Mouse (Mus musculus) forebrain, embryonic 16.5 days (tissue): Measurements from ENCODE around the gene Scrg1. TPM values are rescaled to one million over a fixed set of nuclear protein-coding genes. Genes with fewer than 3 reads are reported as not detected.

Experiments used
- ATAC-seq: fragments of 200-750 bp; cut with Nextera tagmentation; 2 replicates; pipeline ENCODE4 v1.8.0; 2017; ENCODE audit warnings: mild to moderate bottlenecking, moderate library complexity
- H3K27ac ChIP-seq: fragments of 300-500 bp; sonication (generic); 2 replicates; pipeline ENCODE4 v1.5.1; 2014; ENCODE audit warnings: low read length, control low read depth
- H3K27me3 ChIP-seq: fragments of 300-500 bp; sonication (generic); replicated peaks from 2 replicates; pipeline ENCODE4 v1.6.1; 2014; ENCODE audit warnings: low read length; ENCODE audit not compliant: control insufficient read depth, insufficient read depth
- H3K36me3 ChIP-seq: fragments of 300-500 bp; sonication (generic); 2 replicates; pipeline ENCODE4 v1.6.1; 2014; ENCODE audit not compliant: control insufficient read depth, insufficient read depth
- H3K4me1 ChIP-seq: fragments of 300-500 bp; sonication (generic); replicated peaks from 2 replicates; pipeline ENCODE4 v1.6.1; 2014; ENCODE audit warnings: low read length; ENCODE audit not compliant: control insufficient read depth, insufficient read depth
- H3K4me2 ChIP-seq: fragments of 300-500 bp; sonication (generic); 2 replicates; pipeline ENCODE4 v1.6.1; 2014; ENCODE audit warnings: mild to moderate bottlenecking, low read length, control low read depth
- H3K4me3 ChIP-seq: fragments of 300-500 bp; sonication (generic); replicated peaks from 2 replicates; pipeline ENCODE4 v1.5.1; 2014; ENCODE audit warnings: mild to moderate bottlenecking, low read length, control low read depth
- H3K9ac ChIP-seq: fragments of 300-500 bp; sonication (generic); replicated peaks from 2 replicates; pipeline ENCODE4 v1.6.1; 2014; ENCODE audit warnings: low read depth, low read length, control low read depth
- H3K9me3 ChIP-seq: fragments of 300-500 bp; sonication (generic); 2 replicates; pipeline ENCODE4 v1.6.1; 2016; ENCODE audit warnings: low read length; ENCODE audit not compliant: control insufficient read depth
- WGBS: fragments of 180-500 bp; shearing (Covaris S2); extraction: QIAGEN DNeasy Blood & Tissue Kit; methylation state at CpG from one replicate; pipeline ENCODE4 v1.1.7; 2014; 5-methylcytosine and 5-hydroxymethylcytosine counted together
- polyA plus RNA-seq: library from polyadenylated mRNA; unstranded; fragments of >200 nt; fragmentation: Nextera tagmentation; extraction: Ambion mirVana; gene quantifications from 2 replicates; pipeline ENCODE4 v1.2.1, GENCODE M21; 2015

Scrg1 gene
- polyA plus RNA-seq, 1 experiment from 2014 or later: 14.7 TPM

DNA sequence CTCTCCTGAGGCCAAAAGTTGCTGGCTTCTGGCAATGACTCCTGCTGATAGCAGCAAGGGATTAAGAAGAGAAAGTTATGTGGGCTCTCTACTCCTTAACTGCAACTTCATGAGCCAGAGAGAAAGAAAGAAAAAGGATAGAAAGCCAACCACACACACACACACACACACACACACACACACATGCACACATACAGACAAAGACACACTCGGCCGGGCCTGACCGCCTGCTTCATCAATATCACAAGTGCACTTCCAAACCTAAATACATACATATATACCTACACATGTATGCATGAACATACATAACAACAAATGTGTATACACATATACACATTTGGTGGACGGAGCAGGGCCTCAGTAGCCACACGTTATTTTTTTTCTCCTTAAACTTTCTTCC, 15.1 kb downstream of the Scrg1 start:
- no peak overlapping the region for H3K27ac ChIP-seq
- no peak for ATAC-seq
- WGBS: 87% methylated on average over 5 of the region's 5 CpGs

DNA sequence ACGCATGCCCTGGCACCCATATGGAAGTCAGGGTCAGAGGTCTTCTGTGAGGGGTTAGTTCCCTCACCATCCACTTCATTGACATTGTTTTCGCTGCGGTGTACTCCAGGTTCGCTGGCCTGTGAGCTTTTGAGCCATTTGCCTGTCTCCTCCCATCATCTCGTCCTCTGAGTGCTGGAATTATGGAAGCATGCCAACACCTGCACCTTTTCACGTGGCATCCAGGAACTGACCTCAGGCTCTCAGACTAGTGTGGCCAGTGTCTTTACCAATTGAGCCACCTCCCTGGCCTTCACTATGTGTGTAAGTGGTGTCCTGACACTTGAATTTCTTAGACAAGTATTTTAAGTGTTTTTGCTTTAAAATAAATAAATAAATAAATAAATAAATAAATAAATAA, 18.0 kb downstream of the Scrg1 start:
- WGBS: 72% methylated on average over 6 of the region's 6 CpGs
- no peak for ATAC-seq
- no peak overlapping the region for H3K9ac ChIP-seq
- H3K4me3 ChIP-seq: no peak overlapping the region
- H3K36me3 ChIP-seq: no peaks in the 10 kb centered on the region
- no peaks in the 10 kb centered on the region for H3K9me3 ChIP-seq
- H3K4me1 ChIP-seq: no peaks in the 10 kb centered on the region
- no peak overlapping the region for H3K27ac ChIP-seq
- H3K27me3 ChIP-seq: no peaks in the 10 kb centered on the region
- H3K4me2 ChIP-seq: no peak overlapping the region

More for the DNA sequence above, 15.1 kb downstream of the Scrg1 start:
- Histone ChIP-seq H3K4me1 (no peaks in the 10 kb centered on the region), H3K36me3 (no peaks in the 10 kb centered on the region), H3K4me2 (no peak overlapping the region), H3K9me3 (no peaks in the 10 kb centered on the region), H3K4me3 (no peak overlapping the region), H3K27me3 (no peaks in the 10 kb centered on the region), H3K9ac (no peak overlapping the region)

DNA sequence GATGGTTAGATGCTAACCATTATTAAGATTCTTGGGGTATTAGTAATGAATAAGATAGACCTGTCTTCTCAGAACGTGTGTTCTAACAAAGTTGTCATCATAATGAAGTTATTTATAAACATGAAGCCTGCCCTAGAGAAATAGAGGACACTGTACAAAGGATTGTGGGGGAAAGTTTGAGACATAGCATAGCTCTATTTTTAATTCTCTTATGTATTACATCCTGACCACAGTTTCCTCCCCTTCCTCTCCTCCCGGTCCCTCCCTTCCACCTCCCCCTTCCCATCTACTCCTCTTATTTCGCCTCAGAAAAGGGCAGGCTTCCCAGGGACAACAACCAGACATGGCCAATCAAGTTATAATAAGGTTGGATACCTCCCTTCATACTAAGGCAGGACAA, 22.7 kb downstream of the Scrg1 start:
- WGBS: 67% methylated on average over 3 of the region's 3 CpGs
- no peak for ATAC-seq
- H3K27ac ChIP-seq: no peak overlapping the region
- H3K27me3 ChIP-seq: no peaks in the 10 kb centered on the region
- no peak overlapping the region for H3K4me2 ChIP-seq
- no peak overlapping the region for H3K9ac ChIP-seq
- H3K4me3 ChIP-seq: no peak overlapping the region
- H3K4me1 ChIP-seq: no peaks in the 10 kb centered on the region
- H3K9me3 ChIP-seq: no peaks in the 10 kb centered on the region
- H3K36me3 ChIP-seq: peaks cover 12% of the 10 kb centered on the region

DNA sequence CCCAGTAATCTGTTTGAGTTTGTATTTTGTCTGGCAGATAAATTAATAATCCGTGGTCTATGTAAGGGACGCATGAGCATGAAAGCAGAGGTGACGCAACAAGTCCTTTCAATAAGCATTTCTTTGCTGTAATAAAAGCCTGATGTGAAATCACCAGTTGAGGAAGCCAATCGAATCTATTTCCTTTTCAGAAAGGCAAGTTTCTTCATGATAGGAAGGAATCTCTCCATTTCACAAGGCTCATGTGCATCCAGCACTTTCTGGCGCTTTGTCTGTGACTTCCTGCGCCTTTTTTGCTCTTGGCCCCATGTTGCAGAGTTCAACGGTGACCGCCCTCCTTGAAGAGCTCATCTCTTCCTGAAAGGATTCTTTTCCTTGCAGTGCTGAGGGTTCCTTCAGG, 24.0 kb downstream of the Scrg1 start:
- H3K9ac ChIP-seq: no peak overlapping the region
- no peaks in the 10 kb centered on the region for H3K27me3 ChIP-seq
- no peaks in the 10 kb centered on the region for H3K4me1 ChIP-seq
- H3K4me2 ChIP-seq: no peak overlapping the region
- no peak overlapping the region for H3K4me3 ChIP-seq
- H3K27ac ChIP-seq: no peak overlapping the region
- no peak for ATAC-seq
- peaks cover 12% of the 10 kb centered on the region for H3K36me3 ChIP-seq
- 97% methylated on average over 8 of the region's 8 CpGs for WGBS
- no peaks in the 10 kb centered on the region for H3K9me3 ChIP-seq

DNA sequence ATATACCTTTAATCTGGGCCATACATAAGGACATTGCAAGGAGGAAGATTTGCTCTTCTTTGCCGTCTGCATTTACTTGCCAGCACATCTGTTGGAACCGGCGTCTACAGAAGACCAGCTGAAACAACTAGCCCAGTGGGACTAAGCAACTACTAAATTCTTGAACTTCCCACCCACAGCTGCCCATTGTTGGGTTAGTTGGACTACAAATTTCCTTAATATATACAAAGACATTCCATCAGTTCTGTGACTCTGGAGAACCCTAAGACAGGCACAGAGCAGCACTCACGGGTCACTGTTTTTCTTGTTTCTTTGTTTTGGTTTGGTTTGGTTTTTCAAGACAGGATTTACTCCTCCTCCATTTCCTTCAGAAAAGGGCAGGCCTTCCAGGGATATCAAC, 24.9 kb downstream of the Scrg1 start:
- H3K27ac ChIP-seq: no peak overlapping the region
- WGBS: 89% methylated on average over 4 of the region's 4 CpGs
- no peaks in the 10 kb centered on the region for H3K9me3 ChIP-seq
- no peaks in the 10 kb centered on the region for H3K27me3 ChIP-seq
- no peak overlapping the region for H3K4me3 ChIP-seq
- H3K36me3 ChIP-seq: peaks cover 12% of the 10 kb centered on the region
- ATAC-seq: no peak
- H3K4me1 ChIP-seq: peaks cover 4% of the 10 kb centered on the region
- H3K4me2 ChIP-seq: no peak overlapping the region
- H3K9ac ChIP-seq: no peak overlapping the region

DNA sequence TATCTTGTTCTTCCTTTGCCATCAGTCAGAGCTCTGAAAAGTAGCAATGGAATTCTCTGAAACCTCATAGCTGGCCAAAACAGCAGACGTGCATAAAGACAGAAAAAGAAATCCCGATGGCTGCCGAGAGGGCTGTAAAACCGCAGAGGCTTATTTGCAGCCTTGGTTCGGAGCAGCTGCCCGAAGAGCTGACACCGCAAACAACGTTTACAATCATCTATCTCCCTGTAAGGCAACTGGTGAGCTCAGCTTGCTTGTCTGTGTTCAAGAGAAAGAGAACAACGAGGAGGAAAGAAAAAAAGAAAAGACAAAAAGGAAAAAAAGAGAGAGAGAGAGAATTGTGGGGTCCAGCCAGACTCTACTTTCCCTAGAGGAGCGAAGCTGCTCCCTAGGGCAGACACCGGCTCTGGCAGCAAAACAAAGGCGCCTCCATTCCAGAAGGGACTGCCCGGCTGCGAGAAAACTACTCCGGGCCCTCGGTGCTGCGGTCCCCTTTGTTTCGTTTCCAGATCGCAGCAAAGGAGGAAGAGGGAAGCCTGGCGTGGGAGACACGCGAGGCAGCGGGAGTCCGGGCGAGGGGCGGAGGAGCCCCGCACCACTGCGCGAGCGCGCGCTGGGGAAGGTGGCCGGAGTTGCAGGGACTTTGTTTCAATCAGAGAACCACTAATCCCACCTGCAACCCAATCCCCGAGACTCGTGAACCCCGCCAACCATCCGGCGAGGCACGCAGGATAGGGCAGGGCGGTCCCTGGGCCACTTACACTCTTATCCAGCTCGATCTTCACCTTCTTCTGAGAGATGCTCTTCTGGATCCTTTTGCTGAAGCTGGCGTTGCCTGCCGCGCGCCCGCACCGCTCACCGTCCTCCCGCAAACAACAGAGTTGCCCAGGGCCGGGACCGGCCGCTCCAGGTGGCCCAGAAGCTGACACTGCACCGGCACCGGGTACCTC, 31.0 kb downstream of the Scrg1 start:
- H3K9me3 ChIP-seq: no peaks in the 10 kb centered on the region
- ATAC-seq: peak; percentile 45
- H3K4me2 ChIP-seq: peak overlapping the region; percentile 63
- H3K27ac ChIP-seq: peak overlapping the region; percentile 99
- peak overlapping the region; percentile 94 for H3K9ac ChIP-seq
- peaks cover 7% of the 10 kb centered on the region for H3K4me1 ChIP-seq
- no peaks in the 10 kb centered on the region for H3K27me3 ChIP-seq
- H3K4me3 ChIP-seq: peak overlapping the region; percentile 99
- peaks cover 9% of the 10 kb centered on the region for H3K36me3 ChIP-seq
- WGBS: under 1% methylated on average over 54 of the region's 54 CpGs

DNA sequence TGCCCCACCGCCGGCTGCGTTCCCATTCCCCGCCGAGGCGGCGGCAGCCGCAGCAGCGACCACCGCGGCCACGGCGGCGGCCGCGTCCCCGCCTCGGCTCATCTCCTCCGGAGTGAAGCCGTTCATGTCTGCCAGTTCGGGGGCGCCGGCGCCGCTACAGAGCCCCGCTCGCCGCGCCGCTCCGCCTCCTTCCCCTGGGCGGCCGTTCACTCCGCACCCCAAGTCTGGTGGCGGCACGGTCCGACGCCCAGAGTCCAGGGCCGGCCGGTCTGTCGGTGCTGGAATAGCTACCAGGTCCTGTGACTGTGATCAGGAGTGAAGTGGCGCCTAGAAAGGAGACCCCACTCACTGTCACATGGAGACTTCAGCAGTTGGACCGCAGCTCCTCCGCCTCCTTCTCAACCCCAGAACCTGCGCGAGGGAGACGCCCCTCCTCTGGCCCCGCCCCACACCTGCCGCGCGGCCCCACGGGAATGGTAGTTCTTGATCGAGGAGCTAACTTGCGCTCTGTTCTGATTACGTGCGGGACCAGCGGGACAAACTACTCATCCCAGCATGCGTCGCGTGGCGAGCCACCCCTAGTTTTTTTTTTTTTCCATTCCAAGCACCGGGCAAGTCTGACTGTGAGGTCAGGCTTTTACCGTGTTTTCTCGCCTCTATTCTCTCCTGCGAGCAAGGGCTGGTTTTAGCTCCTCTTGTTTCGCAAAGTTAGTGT, 31.9 kb downstream of the Scrg1 start, which contains the start of gene Sap30:
Gene Sap30, minus strand, starts transcription at position 420 of the 715 bp plus-strand sequence.
- H3K4me1 ChIP-seq: peaks cover 7% of the 10 kb centered on the region
- no peaks in the 10 kb centered on the region for H3K27me3 ChIP-seq
- H3K9me3 ChIP-seq: no peaks in the 10 kb centered on the region
- WGBS: under 1% methylated on average over 65 of the region's 66 CpGs
- peak within 1 kb of the TSS; percentile 99 for H3K27ac ChIP-seq
- peak; percentile 97 for ATAC-seq
- H3K9ac ChIP-seq: peak within 1 kb of the TSS; percentile 94
- H3K4me3 ChIP-seq: peak within 1 kb of the TSS; percentile 99
- peak within 1 kb of the TSS; percentile 82 for H3K4me2 ChIP-seq
- peaks cover 2% of the 10 kb centered on the region; the same call in 1 of the 2 replicates for H3K36me3 ChIP-seq

DNA sequence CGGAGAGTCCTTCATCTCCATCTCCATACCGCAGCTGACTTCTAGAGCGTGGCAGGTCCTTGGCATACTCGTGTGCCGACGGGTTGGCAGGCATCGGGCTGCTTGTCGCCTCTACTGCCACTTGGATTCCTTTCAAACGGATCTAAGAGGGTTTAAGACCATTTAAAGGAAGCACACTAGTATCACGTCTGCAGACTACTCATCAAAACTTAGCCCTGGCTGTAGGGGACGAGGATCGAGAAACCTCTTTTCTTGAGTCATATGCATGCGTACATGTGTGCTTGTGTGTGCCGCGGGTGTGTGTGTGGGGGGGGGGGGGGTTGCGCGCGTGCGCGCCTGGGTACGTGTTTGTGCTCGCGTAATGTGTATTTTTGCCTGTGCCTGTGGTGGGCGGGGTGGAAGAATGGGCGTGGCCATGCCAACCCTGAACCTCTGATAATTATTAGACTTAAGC, 32.6 kb downstream of the Scrg1 start:
- H3K27ac ChIP-seq: peak overlapping the region; percentile 99
- H3K4me3 ChIP-seq: peak overlapping the region; percentile 99
- WGBS: 0% methylated on average over 25 of the region's 25 CpGs
- H3K4me1 ChIP-seq: peaks cover 7% of the 10 kb centered on the region
- no peaks in the 10 kb centered on the region for H3K9me3 ChIP-seq
- H3K27me3 ChIP-seq: no peaks in the 10 kb centered on the region
- H3K36me3 ChIP-seq: no peaks in the 10 kb centered on the region
- H3K9ac ChIP-seq: peak overlapping the region; percentile 47
- peak; percentile 36 for ATAC-seq
- peak overlapping the region; percentile 82 for H3K4me2 ChIP-seq

DNA sequence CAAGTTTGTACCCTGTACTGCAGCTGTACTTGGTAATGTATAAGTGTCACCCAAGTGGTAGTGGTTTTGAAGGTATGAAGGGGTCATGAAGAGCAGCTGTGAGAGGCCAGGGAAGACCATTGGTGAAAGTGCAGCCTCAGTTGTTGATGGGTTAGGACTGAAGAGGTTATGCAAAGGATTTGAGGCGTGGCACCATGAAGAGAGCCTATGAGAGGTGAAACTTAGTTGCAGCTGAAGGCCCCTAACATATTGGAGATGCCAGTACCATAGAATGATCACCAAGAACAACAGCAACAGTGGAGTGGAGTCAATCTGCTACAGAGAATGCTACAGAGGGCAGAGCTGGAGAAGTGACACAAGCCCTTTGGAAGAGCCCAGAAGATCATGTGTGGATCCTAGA, 33.6 kb downstream of the Scrg1 start:
- no peaks in the 10 kb centered on the region for H3K36me3 ChIP-seq
- 100% methylated on average over 1 of the region's 1 CpGs for WGBS
- peaks cover 7% of the 10 kb centered on the region for H3K4me1 ChIP-seq
- H3K9me3 ChIP-seq: no peaks in the 10 kb centered on the region
- no peak for ATAC-seq
- no peak overlapping the region for H3K4me3 ChIP-seq
- H3K9ac ChIP-seq: no peak overlapping the region
- no peak overlapping the region for H3K4me2 ChIP-seq
- no peak overlapping the region for H3K27ac ChIP-seq
- no peaks in the 10 kb centered on the region for H3K27me3 ChIP-seq
